Mouse (Mus musculus) heart, embryonic 15.5 days (tissue): ENCODE measurements around the gene Ascl3. TPM values are rescaled to one million over a fixed set of nuclear protein-coding genes. Genes with fewer than 3 reads are reported as not detected.

Source experiments
- ATAC-seq: fragments of 200-750 bp; cut with Nextera tagmentation; replicated peaks from 2 replicates; pipeline ENCODE4 v1.8.0; 2017; ENCODE audit warnings: low read depth, moderate TSS enrichment; ENCODE audit not compliant: insufficient number of reproducible peaks, insufficient read depth, low FRiP score
- H3K27ac ChIP-seq: fragments of 300-500 bp; sonication (generic); 2 replicates; pipeline ENCODE4 v1.5.1; 2015; ENCODE audit warnings: mild to moderate bottlenecking, inconsistent platforms
- H3K27me3 ChIP-seq: fragments of 300-500 bp; sonication (generic); 2 replicates; pipeline ENCODE4 v1.6.1; 2015; ENCODE audit warnings: inconsistent platforms
- H3K36me3 ChIP-seq: fragments of 300-500 bp; sonication (generic); 2 replicates; pipeline ENCODE4 v1.6.1; 2015; ENCODE audit warnings: mild to moderate bottlenecking, inconsistent platforms
- H3K4me1 ChIP-seq: fragments of 300-500 bp; sonication (generic); replicated peaks from 2 replicates; pipeline ENCODE4 v1.6.1; 2015; ENCODE audit warnings: inconsistent platforms
- H3K4me2 ChIP-seq: fragments of 300-500 bp; sonication (generic); 2 replicates; pipeline ENCODE4 v1.6.1; 2015; ENCODE audit warnings: inconsistent platforms, mild to moderate bottlenecking, moderate library complexity
- H3K4me3 ChIP-seq: fragments of 300-500 bp; sonication (generic); 2 replicates; pipeline ENCODE4 v1.5.1; 2015; ENCODE audit warnings: mild to moderate bottlenecking, inconsistent platforms
- H3K9ac ChIP-seq: fragments of 300-500 bp; sonication (generic); 2 replicates; pipeline ENCODE4 v1.6.1; 2015; ENCODE audit warnings: mild to moderate bottlenecking, inconsistent platforms
- H3K9me3 ChIP-seq: fragments of 300-500 bp; sonication (generic); replicated peaks from 2 replicates; pipeline ENCODE4 v1.6.1; 2016; ENCODE audit warnings: inconsistent platforms
- WGBS: fragments of 180-500 bp; shearing (Covaris S2); methylation state at CpG from one replicate; pipeline ENCODE4 v1.1.7; 2015; ENCODE audit warnings: mixed read lengths; 5-methylcytosine and 5-hydroxymethylcytosine counted together
- polyA plus RNA-seq: library from polyadenylated mRNA; unstranded; fragments of >200 nt; fragmentation: Nextera tagmentation; extraction: Ambion mirVana; gene quantifications from 2 replicates; pipeline ENCODE4 v1.2.1, GENCODE M21; 2015

Ascl3 gene
- polyA plus RNA-seq, 1 experiment from 2014 or later = not detected

DNA sequence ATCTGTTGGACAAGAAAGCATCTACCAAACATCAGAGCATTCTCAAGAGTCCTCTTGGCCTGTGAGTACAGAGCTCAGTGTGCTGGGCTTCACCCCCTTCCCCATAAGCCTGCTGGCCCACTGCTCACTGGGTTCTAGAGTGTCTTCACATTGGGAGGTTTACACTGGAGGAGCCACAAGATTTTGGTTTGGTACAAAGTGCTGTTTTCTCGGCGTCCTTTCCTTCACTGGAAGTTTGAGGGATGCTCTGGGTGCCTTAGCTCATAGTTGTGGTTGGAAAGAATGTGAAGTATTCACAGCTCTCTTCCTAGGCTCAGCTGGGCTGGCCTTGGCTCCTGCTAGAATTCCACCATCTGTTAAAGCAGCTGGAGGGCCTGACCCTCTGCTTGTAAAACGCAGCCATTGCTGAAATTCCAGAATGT lies 22.6 kb downstream of the Ascl3 start:
- peak; percentile 63; the same call in 1 of the 2 replicates for ATAC-seq
- H3K4me3 ChIP-seq = no peak overlapping the region
- peak overlapping the region; percentile 78 for H3K27ac ChIP-seq
- no peaks in the 10 kb centered on the region for H3K9me3 ChIP-seq
- 17% methylated on average over 3 of the region's 3 CpGs for WGBS
- H3K9ac ChIP-seq = no peak overlapping the region
- H3K4me2 ChIP-seq = no peak overlapping the region
- H3K4me1 ChIP-seq = peaks cover 27% of the 10 kb centered on the region
- H3K27me3 ChIP-seq = no peaks in the 10 kb centered on the region
- peaks cover 8% of the 10 kb centered on the region for H3K36me3 ChIP-seq

DNA sequence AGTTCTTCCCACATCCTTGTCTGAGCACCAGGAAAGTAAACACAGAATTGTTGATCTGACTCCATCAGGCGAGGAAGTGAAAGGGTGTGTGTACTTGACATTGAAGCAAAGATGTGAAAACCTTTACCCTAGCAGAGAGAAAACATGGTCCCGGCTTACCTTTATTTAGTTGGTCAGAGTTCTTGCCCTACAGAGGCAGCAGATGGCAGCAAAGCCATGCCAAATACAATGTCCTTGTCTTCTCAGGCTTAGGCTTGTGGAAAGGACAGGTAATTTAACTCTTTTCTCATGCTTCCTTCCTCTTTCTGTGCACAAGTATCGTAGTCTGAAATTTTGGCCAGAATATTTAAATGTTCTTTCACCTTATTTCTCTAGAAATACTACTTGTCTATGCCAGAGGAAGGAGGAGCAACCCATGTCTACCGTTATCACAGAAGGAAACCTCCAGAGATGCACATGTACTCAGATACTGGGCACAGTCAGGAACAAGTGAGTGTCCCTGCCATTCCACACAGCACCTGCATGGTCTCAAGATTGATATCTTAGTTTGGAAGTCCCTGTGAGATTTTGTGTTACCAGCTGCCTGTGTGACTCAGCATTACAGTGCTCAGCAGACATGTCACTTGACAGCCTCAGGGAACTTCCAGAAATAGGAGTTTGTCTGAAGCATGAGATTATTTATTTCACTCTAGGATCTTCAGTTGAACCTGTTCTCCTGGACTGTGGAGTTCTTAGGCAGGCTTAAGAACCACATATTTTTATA lies 24.3 kb downstream of the Ascl3 start:
- H3K36me3 ChIP-seq = peaks cover 6% of the 10 kb centered on the region
- H3K27ac ChIP-seq = peak overlapping the region; percentile 10; the same call in 1 of the 2 replicates
- 33% methylated on average over 4 of the region's 4 CpGs for WGBS
- ATAC-seq = no peak
- H3K4me2 ChIP-seq = no peak overlapping the region
- no peaks in the 10 kb centered on the region for H3K9me3 ChIP-seq
- H3K4me1 ChIP-seq = peaks cover 33% of the 10 kb centered on the region
- no peaks in the 10 kb centered on the region for H3K27me3 ChIP-seq
- no peak overlapping the region for H3K9ac ChIP-seq
- no peak overlapping the region for H3K4me3 ChIP-seq

DNA sequence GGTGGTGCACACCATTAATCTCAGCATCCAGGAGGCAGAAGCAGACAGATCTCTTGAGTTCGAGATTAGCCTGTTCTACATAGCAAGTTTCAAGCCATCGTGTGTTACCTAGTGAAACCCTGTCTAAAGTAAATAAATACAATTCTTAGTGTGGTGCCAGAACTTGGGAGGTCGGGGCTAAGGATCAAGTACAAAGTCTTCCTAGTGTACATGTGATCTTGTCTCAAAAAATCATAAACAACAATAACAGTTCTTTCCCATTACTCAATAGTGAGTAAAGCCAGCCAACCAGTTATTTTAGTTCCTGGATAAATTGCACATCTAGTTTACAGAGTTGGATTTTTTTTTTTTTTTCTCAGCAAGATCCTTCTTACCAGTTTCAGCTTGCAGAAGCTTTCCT lies 27.1 kb downstream of the Ascl3 start:
- H3K9ac ChIP-seq = no peak overlapping the region
- WGBS = 53% methylated on average over 3 of the region's 3 CpGs
- no peaks in the 10 kb centered on the region for H3K36me3 ChIP-seq
- peaks cover 29% of the 10 kb centered on the region for H3K4me1 ChIP-seq
- no peak for ATAC-seq
- peak overlapping the region; percentile 87 for H3K4me2 ChIP-seq
- H3K9me3 ChIP-seq = no peaks in the 10 kb centered on the region
- no peak overlapping the region for H3K27ac ChIP-seq
- H3K27me3 ChIP-seq = no peaks in the 10 kb centered on the region
- H3K4me3 ChIP-seq = peak overlapping the region; percentile 84

DNA sequence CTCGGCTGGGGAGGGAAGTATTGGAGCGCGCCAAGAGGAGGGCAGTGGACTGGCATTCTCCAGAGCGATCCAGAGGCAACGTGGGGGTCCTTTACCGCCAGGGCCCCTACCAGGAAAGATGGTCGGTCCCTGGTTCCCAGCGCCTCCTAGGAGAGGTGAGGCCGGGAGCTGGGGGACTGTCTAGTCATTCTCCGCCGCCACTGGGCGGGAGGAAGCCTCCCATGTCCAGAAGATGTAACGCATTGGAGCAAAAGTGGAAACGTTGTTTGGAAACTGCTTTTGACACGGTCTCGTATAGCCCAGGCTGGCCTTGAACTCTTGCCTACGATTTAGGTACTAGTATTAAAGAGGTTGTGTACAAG lies 27.5 kb downstream of the Ascl3 start:
- no peak for ATAC-seq

DNA sequence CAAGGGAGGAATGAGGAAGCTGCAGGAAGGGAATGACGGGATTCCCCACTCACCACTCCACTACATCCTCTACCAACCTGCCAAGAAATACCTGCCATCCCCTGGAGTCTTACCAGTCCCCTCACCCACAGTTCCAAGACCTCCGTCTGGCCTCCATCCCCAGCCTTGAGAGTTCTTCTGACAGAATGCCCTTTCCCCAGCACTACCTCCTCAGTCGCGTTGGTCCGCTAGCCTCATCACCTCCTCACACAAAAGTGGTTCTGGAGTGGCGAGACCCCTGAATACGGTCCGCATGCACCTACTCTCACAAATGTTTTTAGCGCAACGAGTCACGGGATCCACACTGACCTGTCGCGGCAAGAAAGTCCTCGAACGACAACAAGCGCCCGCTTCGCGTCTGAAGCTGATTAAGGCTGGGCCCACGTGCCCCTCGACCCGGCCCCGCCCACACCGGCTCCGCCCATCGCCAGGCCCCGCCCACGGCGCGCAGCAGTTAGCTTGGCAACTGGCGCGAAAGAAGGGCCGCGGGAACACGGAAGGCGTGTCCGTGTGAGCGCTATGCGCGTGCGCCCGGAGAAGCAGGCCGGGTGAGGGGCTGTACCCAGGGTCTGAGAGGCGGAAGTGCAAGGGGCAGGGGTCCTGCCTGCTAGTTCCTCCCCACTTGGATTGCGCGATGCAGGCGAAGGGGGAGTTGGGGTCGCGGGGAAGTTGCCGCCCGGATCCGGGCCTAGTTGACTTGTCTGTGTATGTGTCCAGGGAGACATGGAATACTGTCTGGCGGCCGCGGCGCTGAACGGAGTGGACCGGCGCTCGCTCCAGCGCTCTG lies 28.1 kb downstream of the Ascl3 start, which contains the start of the genes St5 and Akip1:
St5 (minus strand) TSS at position 416 of the 826 bp plus-strand sequence.
Akip1 (plus strand) TSS at position 501 of the 826 bp plus-strand sequence.
- under 1% methylated on average over 61 of the region's 61 CpGs for WGBS
- H3K27me3 ChIP-seq = no peaks in the 10 kb centered on the region
- H3K4me2 ChIP-seq = peak within 1 kb of the TSS; percentile 87
- H3K4me3 ChIP-seq = peak within 1 kb of the TSS; percentile 84
- H3K9ac ChIP-seq = peak within 1 kb of the TSS; percentile 74
- peak; percentile 93 for ATAC-seq
- peak within 1 kb of the TSS; percentile 77 for H3K27ac ChIP-seq
- no peaks in the 10 kb centered on the region for H3K36me3 ChIP-seq
- peaks cover 19% of the 10 kb centered on the region for H3K4me1 ChIP-seq
- H3K9me3 ChIP-seq = no peaks in the 10 kb centered on the region

More for the DNA sequence above, 27.5 kb downstream of the Ascl3 start:
- H3K4me2 ChIP-seq = peak overlapping the region; percentile 87
- no peaks in the 10 kb centered on the region for H3K36me3 ChIP-seq
- peak overlapping the region; percentile 84 for H3K4me3 ChIP-seq
- WGBS = 2% methylated on average over 17 of the region's 17 CpGs
- H3K4me1 ChIP-seq = peaks cover 25% of the 10 kb centered on the region
- H3K9ac ChIP-seq = peak overlapping the region; percentile 74
- H3K27me3 ChIP-seq = no peaks in the 10 kb centered on the region
- no peaks in the 10 kb centered on the region for H3K9me3 ChIP-seq
- peak overlapping the region; percentile 77 for H3K27ac ChIP-seq

DNA sequence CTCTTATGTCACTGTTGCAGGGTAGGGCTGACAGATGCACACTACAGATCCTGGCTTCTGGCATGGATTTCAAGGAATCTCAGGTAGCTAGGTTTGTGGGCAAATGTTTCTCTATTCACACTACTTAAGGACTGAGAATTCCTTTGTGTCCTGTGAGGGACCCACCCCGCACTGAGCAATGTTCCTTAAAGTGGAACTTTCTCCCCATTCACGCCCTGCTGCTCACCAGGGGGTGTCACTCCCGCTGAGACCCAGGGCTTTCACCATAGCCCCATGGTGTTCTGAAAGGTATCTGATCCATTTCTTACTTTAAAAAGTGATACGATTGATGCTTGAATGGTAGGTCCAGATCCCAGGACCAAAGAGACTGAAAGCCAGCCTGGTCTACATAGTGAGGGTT lies 28.8 kb downstream of the Ascl3 start:
- H3K4me3 ChIP-seq = peak overlapping the region; percentile 84
- H3K27me3 ChIP-seq = no peaks in the 10 kb centered on the region
- H3K9ac ChIP-seq = no peak overlapping the region
- H3K9me3 ChIP-seq = no peaks in the 10 kb centered on the region
- H3K4me1 ChIP-seq = peaks cover 12% of the 10 kb centered on the region
- no peak overlapping the region for H3K27ac ChIP-seq
- 53% methylated on average over 4 of the region's 4 CpGs for WGBS
- H3K36me3 ChIP-seq = no peaks in the 10 kb centered on the region
- H3K4me2 ChIP-seq = peak overlapping the region; percentile 87
- no peak for ATAC-seq

DNA sequence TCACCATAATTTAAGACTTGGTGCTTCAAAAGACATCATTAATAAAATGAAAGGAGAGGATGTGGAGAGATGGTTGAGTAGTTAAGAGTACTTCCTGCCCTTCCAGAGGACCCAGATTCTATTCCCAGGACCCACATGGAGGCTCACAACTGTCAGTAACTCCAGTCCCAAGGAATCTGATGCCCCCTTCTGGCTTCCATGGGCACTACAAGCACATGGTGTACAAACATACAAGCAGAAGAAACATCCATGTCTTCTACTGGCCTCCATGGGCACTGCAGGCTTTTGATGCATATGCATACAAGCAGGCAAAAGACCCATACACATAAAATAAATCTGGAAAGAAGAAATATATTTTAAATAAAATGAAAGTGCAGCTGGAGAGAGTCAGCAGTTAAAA lies 31.3 kb downstream of the Ascl3 start:
- Histone ChIP-seq H3K9ac (no peak overlapping the region), H3K27ac (no peak overlapping the region)

DNA sequence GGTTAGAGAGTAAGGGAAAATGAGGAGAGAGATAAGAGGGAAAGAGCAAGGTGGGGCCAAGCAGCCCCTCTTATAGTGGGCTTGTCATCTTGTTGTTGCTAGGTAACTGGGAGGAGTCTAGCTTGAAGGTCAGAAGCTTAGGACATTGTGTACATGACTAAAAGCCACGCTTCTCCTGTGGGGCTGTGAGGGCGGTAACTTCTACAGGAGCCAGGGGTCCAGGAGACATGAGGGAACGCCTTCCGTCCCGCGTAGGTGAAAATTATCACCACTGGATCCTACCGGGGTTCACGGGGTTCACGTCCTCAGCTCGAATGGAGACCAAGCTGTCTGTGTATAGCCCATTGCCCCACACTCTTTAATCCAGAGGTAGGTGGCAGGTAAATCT lies 36.2 kb downstream of the Ascl3 start:
- no peaks in the 10 kb centered on the region for H3K36me3 ChIP-seq
- ATAC-seq = no peak
- no peak overlapping the region for H3K4me2 ChIP-seq
- no peak overlapping the region for H3K4me3 ChIP-seq
- no peak overlapping the region for H3K27ac ChIP-seq
- no peaks in the 10 kb centered on the region for H3K9me3 ChIP-seq
- peaks cover 4% of the 10 kb centered on the region for H3K4me1 ChIP-seq
- no peaks in the 10 kb centered on the region for H3K27me3 ChIP-seq
- H3K9ac ChIP-seq = no peak overlapping the region
- 86% methylated on average over 10 of the region's 10 CpGs for WGBS

More for the DNA sequence above, 31.3 kb downstream of the Ascl3 start:
- Histone ChIP-seq H3K4me2 (no peak overlapping the region), H3K36me3 (no peaks in the 10 kb centered on the region), H3K4me3 (no peak overlapping the region), H3K4me1 (peaks cover 6% of the 10 kb centered on the region), H3K27me3 (no peaks in the 10 kb centered on the region), H3K9me3 (no peaks in the 10 kb centered on the region)
- no peak for ATAC-seq

DNA sequence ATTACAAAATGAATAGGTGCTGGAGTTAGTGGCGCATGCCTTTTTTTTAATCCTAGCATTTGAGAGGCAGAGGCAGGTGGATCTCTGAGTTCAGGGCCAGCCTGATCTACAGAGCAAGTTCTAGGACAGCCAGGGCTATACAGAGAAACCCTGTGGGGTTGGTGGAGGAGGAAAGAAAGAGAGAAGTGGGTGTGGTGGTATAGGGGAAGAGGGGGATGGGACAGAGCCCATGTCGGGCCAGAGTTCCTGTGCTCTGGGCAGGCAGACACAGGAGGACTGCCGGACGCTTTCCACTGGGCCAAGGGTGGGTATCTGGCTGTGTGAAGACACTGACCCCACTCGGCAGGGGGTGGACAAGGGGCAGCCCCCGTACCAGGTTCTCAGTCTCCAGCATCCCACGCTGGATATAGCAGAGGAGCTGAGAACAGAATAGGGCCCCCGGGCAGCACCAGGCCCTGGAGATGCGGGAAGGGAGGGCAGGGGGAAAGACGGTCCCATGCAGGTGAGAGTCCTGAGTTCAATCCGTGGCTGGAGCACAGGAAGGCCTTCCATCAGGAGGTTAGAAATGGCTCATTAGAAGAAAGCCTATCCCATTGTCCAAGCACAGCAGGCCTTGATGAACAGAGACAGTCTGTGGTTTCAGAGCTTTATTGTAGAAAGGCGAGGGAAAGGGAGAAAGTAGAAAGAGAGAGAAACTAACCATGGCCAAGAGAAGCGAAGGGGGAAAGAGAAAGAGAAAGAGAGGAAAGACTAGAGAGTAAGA lies 36.8 kb downstream of the Ascl3 start:
- H3K4me2 ChIP-seq = no peak overlapping the region
- 81% methylated on average over 13 of the region's 13 CpGs for WGBS
- ATAC-seq = no peak; the same call in 1 of the 2 replicates

DNA sequence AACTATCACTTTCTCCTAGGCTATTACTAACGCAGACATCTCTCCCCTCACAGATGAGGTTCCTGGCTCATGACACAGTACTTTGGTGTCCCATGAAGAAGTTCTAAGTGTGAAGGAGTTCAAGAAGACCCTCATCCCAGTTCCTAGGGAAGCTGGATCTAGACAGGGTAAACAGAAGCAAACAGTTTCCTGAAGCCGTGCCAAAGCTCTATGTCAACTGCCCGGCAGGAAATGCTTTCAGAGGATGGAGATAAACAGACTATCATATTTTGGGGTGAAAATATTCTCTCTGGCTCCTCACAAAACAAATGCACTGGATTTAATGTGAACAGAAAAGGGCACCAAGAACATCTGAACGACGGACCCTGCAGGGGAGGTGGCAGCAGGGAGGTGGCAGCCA lies 40.6 kb downstream of the Ascl3 start:
- Histone ChIP-seq H3K4me1 (peaks cover 4% of the 10 kb centered on the region), H3K27me3 (no peaks in the 10 kb centered on the region), H3K9me3 (no peaks in the 10 kb centered on the region), H3K9ac (no peak overlapping the region), H3K4me3 (no peak overlapping the region), H3K27ac (no peak overlapping the region), H3K36me3 (no peaks in the 10 kb centered on the region), H3K4me2 (no peak overlapping the region)
- 64% methylated on average over 5 of the region's 5 CpGs for WGBS
- ATAC-seq = no peak

More for the DNA sequence above, 36.8 kb downstream of the Ascl3 start:
- no peak overlapping the region for H3K27ac ChIP-seq
- H3K27me3 ChIP-seq = no peaks in the 10 kb centered on the region
- no peaks in the 10 kb centered on the region for H3K36me3 ChIP-seq
- no peak overlapping the region for H3K4me3 ChIP-seq
- H3K9me3 ChIP-seq = no peaks in the 10 kb centered on the region
- H3K4me1 ChIP-seq = peaks cover 4% of the 10 kb centered on the region
- no peak overlapping the region for H3K9ac ChIP-seq

DNA sequence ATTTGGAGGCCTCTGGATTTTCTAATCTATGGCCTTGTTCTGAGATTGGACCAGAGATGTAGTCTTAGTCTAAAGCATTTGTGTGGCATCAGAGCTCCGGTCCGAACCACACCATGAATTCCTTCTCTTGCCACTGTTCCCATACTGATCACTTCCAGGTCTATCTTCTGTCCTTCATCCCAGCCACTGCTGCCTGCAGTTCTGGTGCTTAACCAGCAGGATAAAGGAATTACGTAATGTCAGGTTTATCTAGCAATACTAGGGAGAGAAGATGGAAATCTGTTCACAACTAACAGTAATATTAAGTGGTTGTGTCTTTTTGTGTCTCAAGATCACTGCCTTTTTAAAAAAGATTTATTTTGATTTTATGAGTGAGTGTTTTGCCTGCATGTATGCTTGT lies 41.4 kb downstream of the Ascl3 start:
- Histone ChIP-seq H3K27me3 (no peaks in the 10 kb centered on the region), H3K4me2 (no peak overlapping the region), H3K9me3 (no peaks in the 10 kb centered on the region), H3K9ac (no peak overlapping the region), H3K27ac (no peak overlapping the region), H3K36me3 (no peaks in the 10 kb centered on the region), H3K4me1 (peaks cover 7% of the 10 kb centered on the region), H3K4me3 (no peak overlapping the region)
- 82% methylated on average over 3 of the region's 3 CpGs for WGBS
- ATAC-seq = no peak
